Comparison of ENCODE assay signal across 11 mouse cellular contexts in the genomic region with DNA sequence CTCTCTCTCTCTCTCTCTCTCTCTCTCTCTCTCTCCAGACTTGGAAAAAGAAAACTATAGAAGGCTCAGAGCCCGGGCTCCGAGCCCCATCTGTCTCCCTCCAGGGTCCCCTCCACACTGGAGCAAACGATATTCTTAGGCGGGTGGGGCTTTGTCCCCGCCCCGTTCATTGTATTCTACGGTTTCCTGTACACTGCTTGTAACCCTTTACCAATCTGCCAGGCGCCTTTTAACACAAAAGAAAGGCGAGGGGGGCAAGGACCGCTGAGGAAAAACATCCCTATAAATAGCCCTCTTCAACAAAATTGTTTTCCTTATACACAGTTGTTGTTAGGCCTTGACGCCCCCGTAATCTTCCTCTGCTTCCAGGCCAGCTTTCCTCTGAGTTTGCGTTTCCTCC. TPM values are rescaled to one million over a fixed set of nuclear protein-coding genes. Genes with fewer than 3 reads are reported as not detected.
DNase-seq lines count a peak whose midpoint lies in the region; ATAC-seq and TF ChIP-seq lines count a peak whose summit lies in the region.
"Had no signal": no experiment of that assay in that cellular context is flagged by ENCODE, and none has a peak within 500 bp of the region (broad histone marks: within the 10 kb centered on the region; RNA-seq: fewer than 3 reads in every experiment).

No protein-coding gene starts in this region.

- no peak overlapping the region for H3K9ac ChIP-seq in heart, embryonic 15.5 days
- H3K9ac ChIP-seq: liver, embryonic 15.5 days had no signal

- no peaks in the 10 kb centered on the region for H3K36me3 ChIP-seq in heart, embryonic 15.5 days
- H3K36me3 ChIP-seq: liver, embryonic 15.5 days had no signal

- peak overlapping the region; percentile 5; the same call in 1 of the 2 replicates for H3K27ac ChIP-seq in cerebellum, adult 2 months (ENCODE audit: insufficient read depth, low read length)
- peak overlapping the region; percentile 100 for H3K27ac ChIP-seq in brown adipose tissue, adult 24 weeks (replicated peaks; ENCODE audit: low read depth, low read length)
- H3K27ac ChIP-seq in heart, embryonic 15.5 days = peak overlapping the region; percentile 41; the same call in 1 of the 2 replicates
- H3K27ac ChIP-seq: liver, embryonic 15.5 days had no signal

- H3K4me1 ChIP-seq in cerebellum, adult 2 months (ENCODE audit: control insufficient read depth, insufficient read depth, low read length) = peaks cover 3% of the 10 kb centered on the region; the same call in 1 of the 2 replicates
- H3K4me1 ChIP-seq in brown adipose tissue, adult 24 weeks (ENCODE audit: control insufficient read depth, insufficient read depth, insufficient read length, low read length) = peaks cover 2% of the 10 kb centered on the region; the same call in 1 of the 2 replicates
- H3K4me1 ChIP-seq in heart, embryonic 15.5 days (replicated peaks) = peaks cover 5% of the 10 kb centered on the region
- H3K4me1 ChIP-seq: liver, embryonic 15.5 days had no signal

- TF ChIP-seq POLR2A in cerebellum, adult 2 months (IDR thresholded peaks at IDR 0.05; ENCODE audit: borderline replicate concordance, insufficient read depth, low read length) = no peak

- DNase-seq in cerebellum, adult 2 months = no peak
- no peak for DNase-seq in cerebellum, postnatal 10 days
- DNase-seq in kidney, postnatal 25 days = peak; percentile 55 to 74
- DNase-seq in cerebellum, adult 11-12 months = no peak
- no peak for DNase-seq in adipocyte (ENCODE audit: low spot score)
- no peak for DNase-seq in left cerebral cortex, adult 18-20 months (ENCODE audit: low spot score in 2 of 2)
- DNase-seq: embryo, embryonic 11 days; layer of hippocampus, postnatal 36 days had no signal

- no peak overlapping the region for H3K4me3 ChIP-seq in cerebellum, adult 2 months (replicated peaks; ENCODE audit: insufficient read depth, low read depth, low read length)
- H3K4me3 ChIP-seq in brown adipose tissue, adult 24 weeks (ENCODE audit: insufficient read depth, low read depth, low read length) = peak overlapping the region; percentile 68
- H3K4me3 ChIP-seq in heart, embryonic 15.5 days = no peak overlapping the region
- H3K4me3 ChIP-seq: liver, embryonic 15.5 days had no signal

- no peak overlapping the region for H3K4me2 ChIP-seq in heart, embryonic 15.5 days
- H3K4me2 ChIP-seq: liver, embryonic 15.5 days had no signal

- no peak for TF ChIP-seq CTCF in cerebellum, adult 2 months (IDR thresholded peaks at IDR 0.05; ENCODE audit: borderline replicate concordance, insufficient read depth, low read depth, low read length)

- no peak for ATAC-seq in heart, embryonic 15.5 days (replicated peaks; ENCODE audit: insufficient number of reproducible peaks, insufficient read depth, low FRiP score, low read depth)

- WGBS in cerebellum, adult 2 months = 29% methylated on average over 13 of the region's 13 CpGs
- 43% methylated on average over 13 of the region's 13 CpGs for WGBS in heart, embryonic 15.5 days

- no peaks in the 10 kb centered on the region for H3K9me3 ChIP-seq in heart, embryonic 15.5 days (replicated peaks)
- H3K9me3 ChIP-seq: liver, embryonic 15.5 days had no signal

- H3K27me3 ChIP-seq in cerebellum, adult 2 months (ENCODE audit: control insufficient read depth, insufficient read depth, low read length) = no peaks in the 10 kb centered on the region
- no peaks in the 10 kb centered on the region for H3K27me3 ChIP-seq in heart, embryonic 15.5 days

RNA-seq across cellular contexts. Expression of gene Arhgap31, which starts 11.9 kb away (rescaled TPM):
- polyA plus RNA-seq in cerebellum, adult 2 months (2012; rRNA removed) = 17.3 and 17.8 TPM in 2 replicates
- polyA plus RNA-seq in brown adipose tissue, adult 24 weeks (2012; ENCODE audit: insufficient read depth, insufficient read length, missing spikeins) = 7.5 and 9.7 TPM in 2 replicates
- 36.1 and 36.5 TPM in 2 replicates for polyA plus RNA-seq in heart, embryonic 15.5 days (2015; fragmentation: Nextera tagmentation; extraction: Ambion mirVana)
- total RNA-seq in left cerebral cortex, adult 18-20 months (2021) = 10 to 100 TPM; 14.7 to 17.8 TPM

RNA-seq across cellular contexts. Expression of gene B4galt4, which starts 17.1 kb away (rescaled TPM):
- polyA plus RNA-seq in cerebellum, adult 2 months (2012; rRNA removed) = 18.0 and 19.9 TPM in 2 replicates
- polyA plus RNA-seq in brown adipose tissue, adult 24 weeks (2012; ENCODE audit: insufficient read depth, insufficient read length, missing spikeins) = 2.4 and 3.5 TPM in 2 replicates
- 21.9 and 24.9 TPM in 2 replicates for polyA plus RNA-seq in heart, embryonic 15.5 days (2015; fragmentation: Nextera tagmentation; extraction: Ambion mirVana)
- total RNA-seq in left cerebral cortex, adult 18-20 months (2021) = 10 to 100 TPM; 21.5 to 23.0 TPM

Comparison
In these comparisons a context has a peak if more than half of its experiments do, and no peak if none do; other contexts are left out.
1. DNase-seq: peak in kidney, postnatal 25 days (2 of 2); none in cerebellum, adult 2 months (0 of 2), cerebellum, postnatal 10 days (0 of 2), cerebellum, adult 11-12 months (single experiment), adipocyte (single experiment) and left cerebral cortex, adult 18-20 months (0 of 2).
2. H3K27ac ChIP-seq: peak in every context shown above with its lines; median percentile 100 in brown adipose tissue, adult 24 weeks; 41 in heart, embryonic 15.5 days; 5 in cerebellum, adult 2 months.